Mouse (Mus musculus) T-helper 17 cell (primary cell): Measurements from ENCODE around the gene Eps8.

Source experiments
- in situ Hi-C, 2 experiments: fragments of 300-600 bp; cut with MboI, MseI; formaldehyde crosslinking; loops; 1 replicate in 1 of 2; 2 replicates in 1 of 2; pipeline ENCODE4 v1.15.1; 2025; ENCODE audit warnings: high pct_unique_total_duplicates in 2 of 2

Eps8 gene

DNA sequence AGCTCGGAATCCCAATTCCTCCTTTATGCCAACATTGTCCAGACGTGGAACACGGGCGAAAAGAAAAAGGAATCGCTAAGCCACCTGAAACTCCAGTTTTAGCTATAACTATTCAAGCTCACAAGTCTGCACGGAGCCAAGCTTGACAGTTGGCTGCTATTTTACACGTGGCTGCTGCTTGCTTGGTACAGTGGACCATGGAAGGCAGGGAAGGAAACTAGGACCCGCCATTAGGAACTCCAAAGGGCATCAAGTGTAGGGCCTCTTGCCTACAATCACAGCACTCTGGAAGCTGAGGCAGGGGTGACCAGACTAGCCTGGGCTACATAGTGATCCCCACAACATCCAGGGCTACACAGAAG, 134.4 kb downstream of the Eps8 start:
- in situ Hi-C loops: no loop called here

DNA sequence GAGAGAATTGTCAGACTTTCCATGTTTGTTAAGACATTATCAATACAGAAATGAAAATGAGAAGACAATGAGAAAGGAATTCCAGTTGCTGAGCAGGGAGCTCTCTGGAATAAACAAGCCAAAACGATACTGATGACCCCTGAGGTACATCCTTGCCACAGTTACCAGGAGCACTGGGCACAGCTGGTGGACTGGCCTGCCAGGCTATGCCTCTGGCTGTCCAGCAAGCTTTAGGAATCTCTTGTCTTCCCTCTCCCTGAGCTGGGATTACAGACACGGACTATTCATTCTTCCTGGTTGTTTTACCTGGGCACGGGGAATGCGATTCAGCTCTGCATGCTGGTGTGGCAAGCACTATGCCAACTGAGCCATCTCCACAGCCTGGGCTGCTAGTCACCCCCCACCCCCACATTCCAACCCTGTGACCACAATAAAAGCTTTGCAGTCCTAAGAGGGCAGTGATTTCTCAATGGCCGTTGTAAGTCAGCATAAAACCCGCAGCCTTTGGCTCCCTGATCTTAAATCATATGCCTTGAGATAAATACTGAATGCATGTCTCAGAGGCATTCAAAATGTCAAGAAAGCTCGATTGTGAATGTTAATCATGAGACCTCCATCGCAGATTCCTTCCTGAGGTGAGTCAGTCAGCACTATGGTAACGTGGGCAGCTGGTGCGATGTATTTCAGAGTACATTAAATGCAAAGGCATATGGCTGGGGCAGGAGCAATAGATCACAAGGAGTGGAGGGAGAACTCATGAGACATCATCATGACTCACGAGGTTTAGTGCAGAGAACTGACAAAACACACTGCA, 134.9 kb downstream of the Eps8 start:
- in situ Hi-C loops: no loop called here

DNA sequence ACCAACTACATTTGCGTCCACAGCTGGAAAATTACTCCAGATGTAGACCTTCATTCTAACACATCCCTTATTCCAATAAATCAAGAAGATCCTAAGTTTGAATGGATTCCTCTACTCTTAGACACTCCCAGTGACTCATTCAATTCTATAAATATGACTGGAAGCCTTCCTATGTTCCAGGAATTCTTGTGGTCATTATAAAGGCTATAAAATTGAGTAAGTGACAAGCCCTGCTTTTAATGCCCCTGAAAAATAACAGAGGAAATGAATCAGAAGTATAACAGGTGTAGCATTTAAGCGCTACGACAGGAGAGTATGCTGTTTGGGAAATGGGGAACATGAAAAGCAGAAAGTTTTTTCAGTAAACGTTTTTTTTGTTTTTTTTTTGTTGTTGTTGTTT, 139.8 kb downstream of the Eps8 start:
- in situ Hi-C loops: no loop called here

DNA sequence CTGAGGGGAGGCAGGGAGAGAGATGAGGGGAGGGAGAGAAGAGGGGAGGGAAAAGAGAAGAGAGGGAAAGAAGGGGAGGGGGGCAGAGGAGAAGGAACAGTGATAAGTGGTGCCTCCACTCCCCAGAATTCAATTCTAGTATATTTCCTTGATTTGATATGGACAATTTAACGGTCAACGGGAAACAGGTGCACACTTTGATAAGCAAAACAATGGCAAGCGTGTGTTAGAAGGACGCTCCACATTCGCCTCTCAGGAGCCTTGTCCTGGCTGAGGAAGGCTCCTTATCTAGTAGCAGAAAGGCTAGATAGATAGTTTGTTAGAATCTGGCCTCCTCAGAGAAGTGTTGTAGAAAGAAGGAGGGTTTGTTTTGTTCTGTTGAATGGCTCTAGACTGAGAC, 141.9 kb downstream of the Eps8 start:
- in situ Hi-C loops: no loop called here

DNA sequence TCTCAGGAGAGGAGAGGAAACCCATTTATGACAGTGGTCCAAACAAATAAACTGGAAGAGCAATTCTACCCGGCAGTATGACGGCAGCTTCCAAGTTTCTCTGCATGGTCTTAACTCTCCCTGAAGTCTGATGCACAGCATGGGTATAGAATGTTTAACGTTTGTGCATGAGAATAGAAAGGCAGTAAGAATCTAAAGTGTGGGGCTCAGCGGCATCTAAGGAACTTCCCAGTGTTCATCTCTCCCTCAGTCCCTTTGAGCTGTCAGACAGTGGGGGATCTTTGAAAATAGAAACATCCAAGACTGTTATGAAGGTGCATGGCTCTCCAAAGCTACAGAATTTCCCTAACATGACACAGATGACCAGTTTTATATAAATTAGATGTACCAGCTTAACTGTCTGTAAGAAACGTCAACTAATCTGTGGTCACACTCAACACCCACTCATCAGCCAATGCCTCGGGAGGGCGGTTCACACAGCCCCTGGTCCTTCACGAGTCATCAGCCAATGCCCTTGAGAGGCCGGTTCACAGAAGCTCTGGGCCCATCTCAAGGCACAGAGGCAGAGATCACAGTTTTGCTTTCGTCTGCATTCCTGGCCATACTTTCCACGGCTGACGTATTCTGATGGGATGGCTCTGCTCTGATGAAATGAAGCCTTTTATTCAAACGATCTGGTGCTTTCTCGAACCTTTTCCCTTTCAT, 145.2 kb downstream of the Eps8 start:
- in situ Hi-C loops: no loop called here

DNA sequence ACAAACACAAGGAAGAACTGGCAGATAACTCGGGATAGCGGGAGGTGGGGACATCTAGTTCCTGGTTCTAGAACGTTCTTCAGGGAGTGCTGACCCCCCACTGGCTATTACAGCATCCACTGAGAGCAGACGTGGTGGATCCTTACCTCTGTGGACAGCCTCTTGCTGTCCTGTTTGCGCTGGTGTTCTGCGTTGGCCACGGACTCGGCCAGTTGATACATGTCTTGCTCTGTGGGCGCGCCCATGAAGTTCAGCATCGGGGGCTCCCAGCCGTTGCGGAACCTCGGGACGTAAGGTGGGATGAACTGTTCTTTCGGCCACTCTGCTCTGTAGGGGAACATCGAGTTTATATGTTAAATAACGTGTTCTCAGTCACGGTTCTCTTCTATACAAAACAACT, 145.7 kb downstream of the Eps8 start:
- in situ Hi-C loops: no loop called here

DNA sequence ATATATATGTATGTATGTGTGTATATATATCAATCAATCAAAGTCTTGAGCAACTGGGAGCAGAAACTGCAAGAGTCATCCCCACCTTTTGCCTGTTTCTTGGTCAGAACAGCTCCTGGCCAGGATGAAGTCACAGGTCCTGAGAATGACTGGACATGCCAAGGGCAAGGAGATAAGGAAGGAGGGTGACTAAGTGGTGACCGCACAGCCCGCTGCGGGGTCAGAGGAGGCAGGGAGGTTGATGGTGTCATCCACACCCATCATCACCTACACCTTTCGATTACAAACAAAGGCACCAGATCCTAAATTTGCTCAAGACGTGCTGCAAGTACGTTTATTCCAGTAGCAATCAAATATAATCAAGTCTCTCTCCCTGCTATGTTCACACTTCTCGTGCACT, 148.1 kb downstream of the Eps8 start:
- in situ Hi-C loops: no loop called here

DNA sequence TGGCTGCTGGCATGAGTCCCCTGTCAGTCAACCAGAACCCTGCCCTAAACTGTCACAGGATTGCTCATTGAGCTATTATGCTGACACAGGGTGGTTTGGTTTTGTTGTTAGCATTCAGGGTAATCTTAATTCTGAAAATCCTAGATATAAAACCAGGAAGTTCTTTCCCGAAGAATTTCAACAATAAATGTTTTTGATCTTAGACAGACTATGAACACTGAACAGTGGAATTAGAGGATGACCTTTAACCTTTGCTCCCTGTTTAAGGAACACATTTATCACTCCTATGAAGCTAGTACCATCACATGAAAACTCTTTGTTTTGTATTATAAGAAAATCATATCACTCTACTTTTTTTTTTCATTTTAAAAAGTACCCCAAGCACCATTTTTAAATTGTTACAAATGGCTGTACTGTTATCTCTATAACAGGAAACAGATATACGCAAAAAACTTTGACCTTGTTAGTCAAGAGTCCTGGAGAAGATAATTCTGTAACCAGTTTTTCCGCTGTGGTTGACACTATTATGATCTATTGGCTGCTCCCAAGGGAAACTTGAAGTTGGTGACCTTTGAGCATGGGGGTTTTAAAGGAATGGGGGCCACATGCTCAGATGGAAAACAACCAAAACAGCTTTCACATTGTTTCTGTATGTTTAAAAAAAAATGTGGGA, 149.0 kb downstream of the Eps8 start:
- in situ Hi-C loops: no loop called here

DNA sequence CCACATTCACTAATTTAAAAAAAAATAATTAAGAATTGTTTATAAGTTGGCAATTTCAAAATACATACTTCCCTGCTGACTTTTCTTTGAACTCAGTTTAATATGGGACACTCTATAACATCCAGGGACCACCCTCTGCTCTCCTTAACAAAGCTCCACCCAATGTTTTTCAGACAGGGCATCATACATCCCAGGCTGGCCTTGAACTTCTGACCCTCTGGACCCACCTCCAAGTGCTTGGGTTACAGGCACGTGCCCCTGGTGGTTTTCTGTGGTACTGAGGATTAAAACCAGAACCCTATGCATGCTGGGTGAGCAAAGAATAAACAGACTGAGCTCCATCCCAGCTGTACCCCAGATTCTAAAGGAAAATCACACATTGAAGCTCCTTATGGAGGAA, 150.6 kb downstream of the Eps8 start:
- in situ Hi-C loops: no loop called here

DNA sequence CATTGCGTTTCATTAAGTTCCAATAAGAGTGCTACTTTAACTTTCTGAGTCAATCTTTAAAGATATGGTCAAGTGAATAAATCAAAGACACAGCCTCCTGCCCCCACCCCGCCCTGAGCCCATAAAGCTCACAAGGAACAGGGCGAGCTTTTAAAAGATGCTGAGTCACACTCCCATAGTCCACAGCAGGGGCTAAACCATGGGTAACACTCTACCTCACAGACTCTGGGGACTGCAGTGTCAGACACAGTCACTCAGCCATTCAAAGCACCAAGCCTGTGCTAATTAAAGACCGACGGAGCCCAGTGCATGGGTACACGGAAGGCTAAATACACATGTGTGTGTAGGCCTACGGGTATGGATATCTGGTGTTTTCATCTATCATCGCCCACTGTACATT, 151.2 kb downstream of the Eps8 start:
- in situ Hi-C loops: no loop called here

DNA sequence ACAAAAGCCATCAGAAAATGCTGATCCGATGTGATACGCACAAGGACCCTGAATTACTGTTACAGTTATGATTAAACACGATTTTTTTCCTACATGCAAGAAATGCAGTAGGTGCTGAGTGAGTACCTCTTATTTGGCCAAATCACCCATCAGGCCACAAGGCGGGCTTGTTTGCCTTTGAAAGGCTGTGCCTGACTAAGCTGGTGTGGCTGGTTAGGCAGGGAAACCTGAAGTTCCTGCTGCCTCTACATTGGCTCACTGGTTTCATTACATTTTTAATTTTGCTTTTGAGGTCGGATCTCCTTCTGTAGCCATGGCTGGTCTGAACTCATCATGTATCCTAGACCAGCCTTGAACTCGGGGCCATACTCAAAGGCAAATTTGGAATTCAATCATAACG, 151.7 kb downstream of the Eps8 start:
- in situ Hi-C loops: no loop called here

DNA sequence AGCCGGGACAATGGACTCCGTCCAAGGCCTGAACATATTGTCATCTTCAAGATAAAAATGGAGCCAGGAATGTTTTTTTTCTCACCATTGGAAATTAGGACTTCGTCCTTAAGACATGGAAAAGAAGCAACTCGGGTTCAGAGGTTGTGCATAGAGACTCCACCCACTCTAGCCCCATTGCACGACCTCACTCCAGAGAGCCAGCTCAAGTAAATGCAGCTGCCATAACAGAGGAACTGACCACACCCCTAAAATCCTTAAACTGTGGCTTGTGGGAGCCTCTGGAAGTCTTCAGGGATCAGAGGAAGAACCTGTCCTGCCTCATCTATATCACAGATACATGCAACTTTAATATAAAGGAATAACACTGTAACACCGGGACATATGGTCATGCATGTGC, 155.9 kb downstream of the Eps8 start:
- in situ Hi-C loops: no loop called here

DNA sequence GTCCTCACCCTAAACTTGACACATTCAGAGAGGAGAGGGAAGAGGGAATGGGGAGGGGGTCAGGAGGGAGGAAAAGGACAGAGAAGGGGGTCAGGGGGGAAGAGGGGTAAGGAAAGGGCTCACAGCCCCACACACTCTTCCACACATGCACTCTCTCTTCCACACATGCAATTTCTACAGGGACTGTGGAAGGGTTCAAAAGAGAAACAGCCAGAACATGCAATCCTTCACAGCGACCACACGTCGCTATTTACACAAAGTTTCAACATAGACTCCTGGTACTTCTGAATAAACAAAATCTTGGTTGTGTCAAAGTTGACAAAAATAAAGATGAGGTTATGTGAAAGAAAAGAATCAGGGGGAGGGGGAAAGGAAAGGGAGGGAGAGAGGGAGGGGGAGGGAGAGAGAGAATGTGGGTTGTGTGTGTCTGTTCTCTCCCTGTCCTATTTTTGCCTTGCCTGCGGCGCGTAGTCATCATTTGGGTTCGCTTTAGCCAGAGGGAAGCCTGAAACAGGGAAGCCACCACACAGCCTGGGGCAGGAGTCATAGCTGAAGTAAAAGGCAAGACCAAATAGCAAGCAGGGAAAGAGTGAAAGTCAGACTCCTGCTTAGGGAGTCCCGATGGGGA, 157.4 kb downstream of the Eps8 start:
- in situ Hi-C loops: no loop called here

DNA sequence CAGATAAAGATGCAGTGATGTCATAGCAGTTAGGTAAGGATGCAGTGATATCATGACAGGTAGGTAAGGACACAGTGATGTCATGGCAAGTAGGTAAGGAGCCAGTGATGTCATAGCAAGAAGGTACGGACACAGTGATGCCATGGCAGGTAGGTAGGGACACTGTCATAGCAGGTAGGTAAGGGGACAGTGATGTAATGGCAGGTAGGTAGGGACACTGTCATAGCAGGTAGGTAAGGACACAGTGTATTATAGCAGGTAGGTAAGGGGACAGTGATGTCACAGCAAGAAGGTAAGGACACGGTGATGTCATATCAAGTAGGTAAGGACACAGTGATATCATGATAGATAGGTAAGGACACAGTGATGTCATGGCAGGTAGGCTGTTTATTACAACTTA, 158.1 kb downstream of the Eps8 start:
- in situ Hi-C loops: no loop called here

DNA sequence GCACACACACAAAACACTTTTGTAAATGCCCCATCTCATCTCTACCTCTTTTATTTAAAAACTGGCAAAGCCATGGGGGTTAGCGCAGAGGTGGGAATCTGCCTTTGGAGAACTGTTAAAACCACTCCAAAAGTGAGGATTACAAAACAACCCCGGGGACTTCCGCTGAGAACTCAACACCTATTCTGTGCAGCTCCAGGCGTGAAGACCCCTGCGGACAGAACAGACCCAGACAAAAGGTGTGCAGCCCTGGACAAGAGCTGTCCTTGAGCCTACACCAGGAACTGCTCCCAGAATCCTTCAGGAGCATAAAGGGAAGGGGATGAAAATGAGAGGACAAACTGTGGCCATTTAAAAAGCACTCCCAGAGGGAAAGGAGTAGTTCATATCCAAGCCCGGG, 159.4 kb downstream of the Eps8 start:
- in situ Hi-C loops: no loop called here

DNA sequence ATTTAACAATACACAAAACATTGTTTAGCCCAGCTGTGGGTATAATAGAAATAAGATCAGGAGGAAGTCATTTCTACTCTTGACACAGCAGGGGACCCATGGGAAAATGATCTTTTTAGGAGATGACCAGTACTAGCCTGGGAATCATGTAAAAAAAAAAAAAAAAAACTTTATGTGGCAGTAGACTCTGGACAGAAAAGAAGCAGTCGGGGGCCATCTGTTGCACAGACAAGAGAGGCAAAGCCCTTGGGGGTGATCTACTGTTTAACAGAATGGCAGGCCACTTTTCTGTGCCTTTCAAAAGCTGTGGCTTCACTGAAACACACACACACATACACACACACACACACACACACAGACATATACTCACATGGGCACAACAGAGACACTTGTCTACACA, 159.9 kb downstream of the Eps8 start:
- in situ Hi-C loops: no loop called here

DNA sequence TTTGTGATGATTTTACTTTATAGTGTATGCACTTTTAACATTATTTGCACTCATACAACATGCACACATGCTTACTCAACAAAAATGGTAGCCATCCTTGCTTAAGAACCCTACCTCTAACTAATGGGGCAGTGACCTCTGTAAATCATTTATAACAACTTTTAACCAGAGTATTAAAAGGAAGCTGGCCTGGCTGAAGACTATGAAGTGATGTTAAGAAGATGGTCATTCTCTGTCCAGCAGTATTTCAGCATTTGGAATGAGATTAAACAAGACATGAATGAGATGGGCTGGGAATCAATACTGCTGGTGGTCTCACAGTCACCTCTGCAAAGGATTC, 160.6 kb downstream of the Eps8 start:
- in situ Hi-C loops: no loop called here

DNA sequence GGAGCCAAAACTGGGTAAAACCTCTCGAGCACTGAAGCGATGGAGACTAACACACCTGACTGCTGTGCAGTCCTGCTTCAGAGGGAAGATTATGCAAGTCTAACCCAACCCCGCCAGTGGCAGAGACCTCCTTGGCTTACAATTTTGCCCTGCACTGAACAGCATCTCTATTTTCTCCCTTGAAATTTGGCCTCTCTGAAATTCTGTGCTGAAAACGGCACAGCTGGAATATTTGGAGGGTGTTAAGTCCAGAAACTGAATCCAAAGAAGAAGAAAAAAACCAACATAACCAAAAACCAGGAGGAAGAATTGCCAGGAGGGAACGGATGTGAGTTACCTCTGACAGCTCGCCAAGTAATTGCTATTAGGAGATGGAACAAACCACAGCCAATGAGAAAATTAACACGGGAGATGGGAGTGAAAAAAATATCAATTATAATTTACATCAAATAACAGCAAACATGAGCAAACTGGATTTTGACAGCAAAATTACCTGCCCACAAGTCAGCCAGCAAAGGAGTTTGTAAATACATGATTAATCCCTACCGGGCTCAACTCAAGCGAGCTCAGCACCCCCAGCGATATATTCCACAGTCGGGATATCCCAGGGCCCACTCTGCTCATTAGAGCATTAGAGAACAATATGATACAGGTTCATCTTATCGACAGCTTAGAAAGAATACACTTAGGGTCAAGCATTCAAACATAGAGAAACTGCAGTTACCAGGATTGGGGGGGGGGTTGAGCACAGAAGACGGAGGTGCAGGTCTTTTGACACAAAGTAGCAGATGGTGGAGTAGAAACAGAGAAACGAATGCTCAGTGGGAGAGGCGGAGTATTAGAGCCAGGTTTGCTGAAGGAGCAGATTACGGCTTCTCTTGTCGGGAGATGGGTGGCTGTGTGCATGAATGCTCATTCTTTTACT, 161.2 kb downstream of the Eps8 start:
- in situ Hi-C loops: no loop called here

DNA sequence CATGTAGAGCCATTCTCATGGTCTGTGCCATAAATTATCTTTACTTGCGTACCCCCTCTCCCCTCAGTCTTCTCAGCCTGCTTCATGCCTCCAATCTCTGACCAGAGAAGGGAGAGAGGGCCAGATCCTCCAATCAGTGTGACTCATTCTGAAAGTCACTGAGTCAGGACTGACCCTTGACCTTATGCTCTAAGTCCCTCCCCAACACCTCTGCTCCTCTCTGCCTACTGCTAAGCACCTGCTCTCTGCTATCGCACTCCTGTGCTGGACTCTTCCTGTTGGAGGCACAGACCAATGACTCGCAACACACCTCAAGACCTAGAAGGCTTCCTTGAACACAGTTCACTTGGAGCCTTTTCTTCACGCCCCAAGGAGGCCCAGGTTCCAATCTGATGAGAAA, 162.1 kb downstream of the Eps8 start:
- in situ Hi-C loops: no loop called here

DNA sequence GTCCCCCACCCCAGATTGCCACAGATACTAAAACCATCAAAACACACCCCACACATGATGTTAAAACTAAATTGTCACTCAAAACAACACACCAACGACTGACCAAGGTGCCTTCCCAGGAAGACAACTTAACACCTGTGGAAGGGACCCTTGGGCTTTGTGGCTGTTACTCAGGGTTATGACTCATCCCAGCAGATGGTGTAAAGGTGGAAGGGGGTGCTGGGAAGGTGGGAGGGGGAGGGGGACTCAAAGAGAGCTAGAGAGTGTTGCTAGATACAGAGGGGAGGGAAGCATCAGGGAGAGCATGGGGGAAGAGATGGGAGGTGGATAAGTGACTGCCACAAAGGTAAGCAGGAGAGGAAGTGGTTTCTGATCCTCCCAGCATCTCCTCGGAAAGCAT, 163.0 kb downstream of the Eps8 start:
- in situ Hi-C loops: no loop called here

DNA sequence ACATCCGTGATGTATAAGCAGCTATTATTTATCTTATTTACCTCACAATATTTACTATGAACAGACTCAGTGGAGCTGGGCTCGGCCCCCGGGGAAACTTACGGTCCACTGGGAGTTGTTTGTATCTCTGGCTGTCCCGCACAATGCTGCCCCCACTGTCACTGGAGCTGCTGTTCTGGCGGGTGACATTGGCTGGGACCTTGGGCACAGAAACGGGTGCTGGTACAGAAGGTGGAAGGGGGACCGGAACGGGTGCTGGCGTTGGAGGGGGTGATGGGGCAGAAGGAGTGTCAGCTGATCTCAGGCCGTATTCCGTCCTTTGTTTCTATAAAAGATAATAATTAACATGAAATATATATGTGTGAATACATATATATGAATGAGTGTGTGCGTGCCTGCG, 164.6 kb downstream of the Eps8 start:
- in situ Hi-C loops: no loop called here

DNA sequence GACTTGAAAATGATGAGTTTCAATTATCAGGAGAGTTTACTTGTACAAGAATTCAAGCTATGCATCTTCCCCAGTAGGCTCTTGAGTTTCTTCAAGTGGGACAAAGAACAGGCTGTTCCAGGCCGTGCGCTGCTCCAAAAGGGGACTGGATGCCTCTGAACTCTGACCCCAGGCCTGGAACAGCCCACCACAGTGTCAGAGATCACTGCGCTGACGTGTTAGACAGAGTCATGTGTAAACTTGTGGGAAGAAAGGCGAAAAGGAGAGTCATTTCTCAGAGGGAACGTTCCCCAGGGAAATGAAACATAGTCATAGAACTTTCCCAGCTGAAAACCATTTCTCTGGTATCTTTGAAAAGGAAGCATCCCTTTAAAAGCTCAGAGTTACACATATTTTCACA, 167.2 kb downstream of the Eps8 start:
- in situ Hi-C loops: no loop called here
